Mouse (Mus musculus): ENCODE results near the gene Kif13a. TPM values are rescaled to one million over a fixed set of nuclear protein-coding genes. Genes with fewer than 3 reads are reported as not detected.

The Kif13a gene
- polyA plus RNA-seq, 1 experiment from 2014 or later, result 17.9 TPM

- no peak overlapping the region for H3K4me3 ChIP-seq (replicated peaks)
- no peaks in the 10 kb centered on the region for H3K27me3 ChIP-seq (replicated peaks)
- no peak overlapping the region for H3K27ac ChIP-seq
- H3K36me3 ChIP-seq, result peaks cover 5% of the 10 kb centered on the region; the same call in 1 of the 2 replicates
- no peak overlapping the region for H3K4me2 ChIP-seq
- no peak for ATAC-seq (ENCODE audit: insufficient read depth, low FRiP score, low read depth)
- H3K9me3 ChIP-seq, result no peaks in the 10 kb centered on the region
- H3K4me1 ChIP-seq, result no peaks in the 10 kb centered on the region
- WGBS, result 80% methylated on average over 5 of the region's 5 CpGs
- H3K9ac ChIP-seq, result no peak overlapping the region
Measured at GRCm38 (mm10) chr13:46718893-46719400, 210.7 kb downstream of the Kif13a start.

- WGBS, result 60% methylated on average over 3 of the region's 3 CpGs
- Histone ChIP-seq H3K27ac (no peak overlapping the region), H3K9me3 (no peaks in the 10 kb centered on the region), H3K4me2 (no peak overlapping the region), H3K9ac (no peak overlapping the region), H3K4me3 (replicated peaks) (no peak overlapping the region), H3K4me1 (no peaks in the 10 kb centered on the region), H3K27me3 (replicated peaks) (no peaks in the 10 kb centered on the region), H3K36me3 (peaks cover 12% of the 10 kb centered on the region; the same call in 1 of the 2 replicates)
- no peak for ATAC-seq (ENCODE audit: insufficient read depth, low FRiP score, low read depth)
Measured at GRCm38 (mm10) chr13:46715976-46716639, 213.6 kb downstream of the Kif13a start.

- Histone ChIP-seq H3K9me3 (no peaks in the 10 kb centered on the region), H3K4me1 (no peaks in the 10 kb centered on the region), H3K27me3 (replicated peaks) (no peaks in the 10 kb centered on the region), H3K27ac (no peak overlapping the region), H3K9ac (no peak overlapping the region), H3K36me3 (peaks cover 12% of the 10 kb centered on the region; the same call in 1 of the 2 replicates), H3K4me3 (replicated peaks) (no peak overlapping the region), H3K4me2 (no peak overlapping the region)
- ATAC-seq (ENCODE audit: insufficient read depth, low FRiP score, low read depth), result no peak
- WGBS, result 95% methylated on average over 5 of the region's 5 CpGs
Measured at GRCm38 (mm10) chr13:46713486-46713885, 216.2 kb downstream of the Kif13a start.

- Histone ChIP-seq H3K4me2 (no peak overlapping the region), H3K27ac (no peak overlapping the region), H3K4me3 (replicated peaks) (no peak overlapping the region), H3K9me3 (no peaks in the 10 kb centered on the region), H3K36me3 (0 out of 2 replicates have a peak, but pooled peaks cover 2% of the 10 kb centered on the region), H3K4me1 (no peaks in the 10 kb centered on the region), H3K27me3 (replicated peaks) (no peaks in the 10 kb centered on the region), H3K9ac (no peak overlapping the region)
- WGBS, result 83% methylated on average over 5 of the region's 5 CpGs
- ATAC-seq (ENCODE audit: insufficient read depth, low FRiP score, low read depth), result no peak
Measured at GRCm38 (mm10) chr13:46703138-46703537, 226.5 kb downstream of the Kif13a start.

GRCm38 (mm10) chr13:46701486-46701885, 228.2 kb downstream of the Kif13a start:
- Histone ChIP-seq H3K4me2 (no peak overlapping the region), H3K27me3 (replicated peaks) (no peaks in the 10 kb centered on the region), H3K9me3 (no peaks in the 10 kb centered on the region), H3K9ac (no peak overlapping the region), H3K36me3 (0 out of 2 replicates have a peak, but pooled peaks cover 2% of the 10 kb centered on the region), H3K4me3 (replicated peaks) (no peak overlapping the region), H3K27ac (no peak overlapping the region), H3K4me1 (no peaks in the 10 kb centered on the region)
- 77% methylated on average over 2 of the region's 2 CpGs for WGBS
- no peak for ATAC-seq (ENCODE audit: insufficient read depth, low FRiP score, low read depth)

GRCm38 (mm10) chr13:46699372-46699771, 230.3 kb downstream of the Kif13a start:
- Histone ChIP-seq H3K27me3 (replicated peaks) (no peaks in the 10 kb centered on the region), H3K4me3 (replicated peaks) (no peak overlapping the region), H3K36me3 (peaks cover 4% of the 10 kb centered on the region; the same call in 1 of the 2 replicates), H3K4me1 (no peaks in the 10 kb centered on the region), H3K4me2 (no peak overlapping the region), H3K9ac (no peak overlapping the region), H3K27ac (no peak overlapping the region), H3K9me3 (no peaks in the 10 kb centered on the region)
- ATAC-seq (ENCODE audit: insufficient read depth, low FRiP score, low read depth), result no peak
- 92% methylated on average over 1 of the region's 1 CpGs for WGBS

Other genes starting within 250 kb of the Kif13a start
- gene Nup153, start 201.9 kb downstream of the Kif13a start, polyA plus RNA-seq (2015; fragmentation: Nextera tagmentation; extraction: Ambion mirVana), result 18.4 and 21.7 TPM in 2 replicates
- gene Nhlrc1, start 85.0 kb upstream of the Kif13a start, polyA plus RNA-seq (2015; fragmentation: Nextera tagmentation; extraction: Ambion mirVana), result 3.1 and 3.9 TPM in 2 replicates
- gene Kdm1b, start 113.6 kb upstream of the Kif13a start, polyA plus RNA-seq (2015; fragmentation: Nextera tagmentation; extraction: Ambion mirVana), result 12.8 and 12.9 TPM in 2 replicates
- gene Tpmt, start 114.9 kb upstream of the Kif13a start, polyA plus RNA-seq (2015; fragmentation: Nextera tagmentation; extraction: Ambion mirVana), result 21.4 and 21.8 TPM in 2 replicates
- gene Dek, start 176.3 kb upstream of the Kif13a start, polyA plus RNA-seq (2015; fragmentation: Nextera tagmentation; extraction: Ambion mirVana), result 271 and 291 TPM in 2 replicates
- 1.7 and 2.0 TPM in 2 replicates for gene Rnf144b, start 192.8 kb upstream of the Kif13a start, polyA plus RNA-seq (2015; fragmentation: Nextera tagmentation; extraction: Ambion mirVana)

Data from stomach, embryonic 15.5 days (tissue).